ENCODE assay signal across 9 mouse cellular contexts in the genomic region with DNA sequence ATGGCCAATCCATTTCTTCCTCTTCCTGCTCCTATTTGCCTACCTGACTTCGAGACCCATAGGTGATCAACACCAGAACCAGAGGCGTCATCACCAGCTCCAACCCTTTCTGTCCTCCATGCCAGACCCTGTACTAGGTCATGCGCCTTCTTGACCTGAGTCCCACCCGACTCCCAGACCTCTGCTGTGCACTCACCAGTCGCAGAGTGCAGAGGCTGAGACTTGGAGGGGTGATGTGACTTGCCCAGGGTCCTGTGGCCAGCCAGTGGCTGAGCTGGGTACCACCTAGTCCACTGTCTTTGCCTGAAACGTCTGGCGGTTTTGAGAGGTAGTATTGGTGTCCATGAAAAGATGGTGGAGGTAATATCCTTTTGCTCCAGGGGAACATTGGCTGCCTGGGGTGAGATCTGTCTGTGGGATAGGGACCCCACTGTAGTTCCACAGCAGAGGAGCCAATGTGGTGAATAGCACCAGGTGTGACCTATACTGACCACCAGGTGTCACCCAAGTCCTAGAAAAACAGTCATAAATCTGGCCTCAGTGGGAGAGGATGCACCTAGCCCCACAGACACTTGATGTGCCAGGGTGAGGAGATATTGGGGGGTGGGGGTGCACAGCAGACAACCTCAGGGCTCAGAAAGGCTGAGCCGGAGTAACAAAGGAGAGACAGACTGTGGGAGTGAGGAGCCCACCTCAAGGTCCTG. TPM values are rescaled to one million over a fixed set of nuclear protein-coding genes. Genes with fewer than 3 reads are reported as not detected.
DNase-seq lines count a peak whose midpoint lies in the region; ATAC-seq lines count a peak whose summit lies in the region.
"Had no signal": no experiment of that assay in that cellular context is flagged by ENCODE, and none has a peak within 500 bp of the region (broad histone marks: within the 10 kb centered on the region; RNA-seq: fewer than 3 reads in every experiment).

No protein-coding gene starts in this region.

- no peak overlapping the region for H3K9ac ChIP-seq in embryonic facial prominence, embryonic 12.5 days
- H3K9ac ChIP-seq in intestine, embryonic 14.5 days (ENCODE audit: low read length) = no peak overlapping the region
- no peak overlapping the region for H3K9ac ChIP-seq in limb, embryonic 11.5 days (ENCODE audit: low read length)

- H3K4me2 ChIP-seq in embryonic facial prominence, embryonic 12.5 days (replicated peaks) = no peak overlapping the region
- H3K4me2 ChIP-seq in intestine, embryonic 14.5 days (ENCODE audit: low read length) = no peak overlapping the region
- no peak overlapping the region for H3K4me2 ChIP-seq in limb, embryonic 11.5 days (ENCODE audit: low read depth, severe bottlenecking)

- ATAC-seq in embryonic facial prominence, embryonic 12.5 days (ENCODE audit: insufficient number of reproducible peaks, insufficient read depth, low FRiP score, low TSS enrichment) = peak; percentile 59; the same call in 1 of the 2 replicates
- peak; percentile 52; the same call in 1 of the 2 replicates for ATAC-seq in intestine, embryonic 14.5 days (replicated peaks; ENCODE audit: low FRiP score, low TSS enrichment, low read depth)
- ATAC-seq in limb, embryonic 11.5 days (ENCODE audit: insufficient number of reproducible peaks, low FRiP score, low TSS enrichment, low read depth) = no peak

- peak; percentile 46 for DNase-seq in left cerebral cortex, adult 11 months (ENCODE audit: low spot score)
- DNase-seq in left cerebral cortex, adult 8-10 months (ENCODE audit: low spot score in 2 of 2) = no peak
- peak; percentile 63 for DNase-seq in R1 (ENCODE audit: low read depth, low spot score)
- DNase-seq in intestine, embryonic 14.5 days (ENCODE audit: low spot score) = peak; percentile 67
- DNase-seq in limb, embryonic 11.5 days (ENCODE audit: low spot score) = peak; percentile 51
- peak; percentile 75 for DNase-seq in retina, embryonic 14.5 days (ENCODE audit: low spot score)
- DNase-seq in yolk sac, embryonic 10.5 days (ENCODE audit: low spot score) = no peak

- peaks cover 6% of the 10 kb centered on the region for H3K4me1 ChIP-seq in embryonic facial prominence, embryonic 12.5 days
- no peaks in the 10 kb centered on the region; the same call in 1 of the 2 replicates for H3K4me1 ChIP-seq in intestine, embryonic 14.5 days (replicated peaks; ENCODE audit: control insufficient read depth, insufficient read depth, low read length)
- H3K4me1 ChIP-seq in limb, embryonic 11.5 days (ENCODE audit: control insufficient read depth, insufficient read depth, low read length) = 0 out of 2 replicates have a peak, but pooled peaks cover 3% of the 10 kb centered on the region

- no peak overlapping the region for H3K4me3 ChIP-seq in embryonic facial prominence, embryonic 12.5 days
- no peak overlapping the region for H3K4me3 ChIP-seq in intestine, embryonic 14.5 days (ENCODE audit: low read depth, low read length)
- no peak overlapping the region for H3K4me3 ChIP-seq in limb, embryonic 11.5 days (ENCODE audit: low read depth, low read length)

- no peaks in the 10 kb centered on the region for H3K9me3 ChIP-seq in embryonic facial prominence, embryonic 12.5 days
- no peaks in the 10 kb centered on the region for H3K9me3 ChIP-seq in intestine, embryonic 14.5 days (ENCODE audit: control insufficient read depth, low read length)
- H3K9me3 ChIP-seq in limb, embryonic 11.5 days (ENCODE audit: control insufficient read depth, low read length) = peaks cover 3% of the 10 kb centered on the region; the same call in 1 of the 2 replicates

- no peaks in the 10 kb centered on the region for H3K36me3 ChIP-seq in embryonic facial prominence, embryonic 12.5 days
- H3K36me3 ChIP-seq in intestine, embryonic 14.5 days (ENCODE audit: control insufficient read depth, insufficient read depth, low read length) = no peaks in the 10 kb centered on the region
- no peaks in the 10 kb centered on the region for H3K36me3 ChIP-seq in limb, embryonic 11.5 days (ENCODE audit: control insufficient read depth, insufficient read depth, low read length)

- no peaks in the 10 kb centered on the region for H3K27me3 ChIP-seq in embryonic facial prominence, embryonic 12.5 days
- H3K27me3 ChIP-seq in intestine, embryonic 14.5 days (replicated peaks; ENCODE audit: control insufficient read depth, insufficient read depth, low read length) = no peaks in the 10 kb centered on the region
- H3K27me3 ChIP-seq in limb, embryonic 11.5 days (ENCODE audit: control insufficient read depth, insufficient read depth, low read length) = no peaks in the 10 kb centered on the region

- no peak overlapping the region for H3K27ac ChIP-seq in embryonic facial prominence, embryonic 12.5 days
- no peak overlapping the region for H3K27ac ChIP-seq in intestine, embryonic 14.5 days (ENCODE audit: low read depth)
- H3K27ac ChIP-seq in limb, embryonic 11.5 days (replicated peaks; ENCODE audit: low read depth, low read length) = no peak overlapping the region

- 59% methylated on average over 8 of the region's 8 CpGs for WGBS in embryonic facial prominence, embryonic 12.5 days
- 57% methylated on average over 8 of the region's 8 CpGs for WGBS in intestine, embryonic 14.5 days
- WGBS in limb, embryonic 11.5 days = 53% methylated on average over 8 of the region's 8 CpGs

RNA-seq across cellular contexts. Expression of a gene that starts 8.9 kb away (rescaled TPM):
- not detected for total RNA-seq in left cerebral cortex, adult 8-10 months (2022)
- polyA plus RNA-seq in embryonic facial prominence, embryonic 12.5 days (2016; fragmentation: Nextera tagmentation; extraction: Ambion mirVana) = not detected in 2 replicates
- 0.12 and 0.80 TPM in 2 replicates for polyA plus RNA-seq in intestine, embryonic 14.5 days (2014; fragmentation: Nextera tagmentation; extraction: Ambion mirVana)
- polyA plus RNA-seq in limb, embryonic 11.5 days (2014; fragmentation: Nextera tagmentation; extraction: Ambion mirVana) = 0.09 and 0.14 TPM in 2 replicates
- total RNA-seq: left cerebral cortex, postnatal 10 days had no signal

RNA-seq across cellular contexts. Expression of a gene that starts 11.6 kb away (rescaled TPM):
- 1 to 10 TPM; 1.2 to 2.4 (median 1.5) TPM for total RNA-seq in left cerebral cortex, adult 8-10 months (2022)
- polyA plus RNA-seq in embryonic facial prominence, embryonic 12.5 days (2016; fragmentation: Nextera tagmentation; extraction: Ambion mirVana) = 0.78 and 1.0 TPM in 2 replicates
- polyA plus RNA-seq in intestine, embryonic 14.5 days (2014; fragmentation: Nextera tagmentation; extraction: Ambion mirVana) = 1.0 and 1.8 TPM in 2 replicates
- polyA plus RNA-seq in limb, embryonic 11.5 days (2014; fragmentation: Nextera tagmentation; extraction: Ambion mirVana) = 1.9 and 2.3 TPM in 2 replicates

RNA-seq across cellular contexts. Expression of a gene that starts 23.9 kb away (rescaled TPM):
- under 1 TPM; 0.14 to 0.51 (median 0.26) TPM for total RNA-seq in left cerebral cortex, adult 8-10 months (2022)
- 0.41 and 0.53 TPM in 2 replicates for polyA plus RNA-seq in embryonic facial prominence, embryonic 12.5 days (2016; fragmentation: Nextera tagmentation; extraction: Ambion mirVana)
- polyA plus RNA-seq in intestine, embryonic 14.5 days (2014; fragmentation: Nextera tagmentation; extraction: Ambion mirVana) = 0.22 and 0.35 TPM in 2 replicates
- 0.27 and 1.1 TPM in 2 replicates for polyA plus RNA-seq in limb, embryonic 11.5 days (2014; fragmentation: Nextera tagmentation; extraction: Ambion mirVana)
- total RNA-seq: left cerebral cortex, postnatal 10 days had no signal

RNA-seq across cellular contexts. Expression of a gene that starts 27.0 kb away (rescaled TPM):
- 1 to 10 TPM in 1 of 4 experiments, under 1 TPM in 3; 0.32 to 1.3 (median 0.69) TPM for total RNA-seq in left cerebral cortex, adult 8-10 months (2022)
- polyA plus RNA-seq in embryonic facial prominence, embryonic 12.5 days (2016; fragmentation: Nextera tagmentation; extraction: Ambion mirVana) = 0.13 and 0.32 TPM in 2 replicates
- 1.1 TPM in 1 of 2 replicates, not detected in the other for polyA plus RNA-seq in intestine, embryonic 14.5 days (2014; fragmentation: Nextera tagmentation; extraction: Ambion mirVana)
- not detected in 2 replicates for polyA plus RNA-seq in limb, embryonic 11.5 days (2014; fragmentation: Nextera tagmentation; extraction: Ambion mirVana)

Comparison
In these comparisons a context has a peak if more than half of its experiments do, and no peak if none do; other contexts are left out.
1. DNase-seq: peak in left cerebral cortex, adult 11 months (single experiment), R1 (single experiment), intestine, embryonic 14.5 days (single experiment), limb, embryonic 11.5 days (single experiment) and retina, embryonic 14.5 days (single experiment); none in left cerebral cortex, adult 8-10 months (0 of 2) and yolk sac, embryonic 10.5 days (single experiment).